Mouse (Mus musculus): ENCODE data around the gene Zfp799. TPM values are rescaled to one million over a fixed set of nuclear protein-coding genes. Genes with fewer than 3 reads are reported as not detected.

Zfp799 gene
- 0.49 and 0.54 TPM in 2 replicates for polyA plus RNA-seq (2012; rRNA removed)

DNA sequence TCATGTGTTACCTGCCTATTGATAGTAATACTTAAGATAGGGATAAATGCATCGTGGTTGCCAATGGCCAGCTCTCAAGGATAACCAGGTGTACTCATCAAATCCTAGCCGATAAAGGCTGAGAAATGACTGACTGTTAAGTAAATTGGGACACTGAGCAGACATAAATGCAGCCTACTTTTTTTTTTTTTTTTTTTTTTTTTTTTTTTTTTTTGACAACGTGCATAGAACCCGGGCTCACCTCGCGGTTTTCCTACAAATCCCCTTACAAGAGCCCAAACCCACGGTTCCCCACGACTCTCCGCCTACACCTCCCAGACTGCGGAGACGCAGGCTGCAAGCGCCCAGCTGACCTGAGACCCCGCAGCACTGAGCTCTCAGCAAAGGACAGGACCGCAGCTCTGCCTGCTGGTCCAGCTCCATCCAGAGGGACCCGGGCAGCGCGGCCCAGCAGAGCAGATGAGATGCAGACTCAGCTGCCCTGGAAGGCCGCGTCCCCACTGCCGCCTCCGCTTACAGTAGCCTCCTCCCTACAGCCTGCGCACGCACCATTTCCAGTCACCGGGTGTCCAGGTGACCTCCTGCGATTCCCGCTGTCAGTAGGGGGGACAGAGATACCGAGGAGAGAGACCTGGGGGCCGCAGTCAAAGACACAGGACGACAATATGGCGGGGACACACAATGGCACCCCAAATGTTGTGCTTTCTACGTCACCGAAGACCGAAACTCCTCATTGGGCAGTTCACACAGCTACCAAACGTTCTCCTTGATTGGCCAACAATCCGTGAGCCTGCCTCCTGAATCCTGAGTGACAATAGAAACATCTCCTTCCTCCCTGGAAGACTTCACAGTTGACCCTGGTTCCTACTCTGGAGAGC is at the start of gene Zfp799:
Gene Zfp799, minus strand, starts transcription at position 722 of the 878 bp plus-strand sequence.

DNA sequence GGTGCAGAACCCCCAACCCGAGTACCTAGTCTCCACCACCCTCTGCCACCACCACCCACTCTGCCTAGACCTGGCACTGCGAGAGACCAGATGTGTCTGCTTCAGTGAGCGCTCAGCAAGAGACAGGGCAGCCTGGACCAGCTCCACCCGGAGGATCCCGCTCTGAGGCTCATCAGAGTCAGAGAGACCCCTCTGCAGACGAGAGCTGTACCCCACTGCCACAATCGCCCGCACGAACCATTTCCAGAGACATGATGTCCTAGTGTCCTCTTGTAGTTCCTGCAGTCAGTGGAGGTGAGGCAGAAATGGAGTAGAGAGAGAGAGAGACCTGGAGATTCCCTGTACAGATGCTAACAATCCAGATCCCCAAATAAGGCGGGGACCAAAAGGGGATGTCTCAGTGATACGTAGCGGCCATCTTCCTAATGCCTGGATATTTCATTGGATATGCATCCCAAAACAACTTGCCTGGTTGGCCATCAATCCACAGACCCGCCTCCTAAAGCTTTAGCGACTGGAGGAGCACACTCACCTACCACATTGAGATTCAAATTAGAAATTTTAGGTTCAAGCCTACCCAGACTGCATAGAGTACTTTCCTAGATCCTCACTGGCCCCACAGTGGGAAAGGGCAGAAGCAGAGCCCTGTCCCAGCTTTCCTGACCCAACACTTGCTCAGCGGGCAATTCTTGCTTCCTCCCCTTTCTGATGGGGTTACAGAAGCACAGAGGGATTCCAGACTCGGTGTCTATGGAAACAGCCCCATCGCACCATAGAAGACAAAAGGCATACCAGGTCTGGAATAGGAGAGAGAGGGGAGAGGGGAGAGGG is 20.3 kb downstream of the Zfp799 start, which contains the start of gene Zfp811:
Gene Zfp811, minus strand, starts transcription at position 388 of the 831 bp plus-strand sequence.

DNA sequence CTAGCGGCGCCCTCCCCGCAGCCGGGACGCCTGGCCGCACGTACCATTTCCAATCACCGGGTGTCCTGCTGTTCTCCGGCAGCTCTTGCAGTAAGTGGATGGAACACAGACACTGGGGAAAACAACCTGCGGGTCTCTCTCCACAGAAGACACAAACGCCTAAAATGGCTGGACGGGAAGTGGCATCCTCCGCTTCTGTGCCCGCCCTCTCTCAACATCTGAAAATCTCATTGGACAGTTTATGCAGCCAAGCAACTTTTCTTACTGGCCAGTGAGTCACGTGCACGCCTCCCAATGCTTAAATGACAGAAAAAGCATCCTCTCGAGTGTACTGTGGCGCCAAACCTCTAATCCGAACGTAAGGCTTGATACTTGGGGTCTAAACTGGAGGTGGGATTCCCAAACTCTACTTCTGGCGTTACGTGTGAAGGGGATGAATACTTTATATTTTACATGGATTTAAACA is 41.9 kb downstream of the Zfp799 start, which contains the start of gene Zfp871:
Gene Zfp871, minus strand, starts transcription at position 194 of the 466 bp plus-strand sequence.

Other genes starting within 250 kb of the Zfp799 start
- 0.03 TPM in 1 of 2 replicates, not detected in the other for gene Cyp4f37, start 209.0 kb downstream of the Zfp799 start, polyA plus RNA-seq (2012; rRNA removed)
- 0.08 and 0.14 TPM in 2 replicates for gene Cyp4f40, start 171.4 kb downstream of the Zfp799 start, polyA plus RNA-seq (2012; rRNA removed)
- gene Cyp4f15, start 144.6 kb downstream of the Zfp799 start, polyA plus RNA-seq (2012; rRNA removed) = 0.17 and 0.59 TPM in 2 replicates
- gene Zfp871, start 42.0 kb downstream of the Zfp799 start, polyA plus RNA-seq (2012; rRNA removed) = 1.2 and 2.9 TPM in 2 replicates
- gene Zfp811, start 20.3 kb downstream of the Zfp799 start, polyA plus RNA-seq (2012; rRNA removed) = 0.03 and 0.04 TPM in 2 replicates
- gene Zfp870, start 61.4 kb upstream of the Zfp799 start, polyA plus RNA-seq (2012; rRNA removed) = 0.08 and 0.13 TPM in 2 replicates
- 0.14 and 0.17 TPM in 2 replicates for gene Cyp4f14, start 87.1 kb upstream of the Zfp799 start, polyA plus RNA-seq (2012; rRNA removed)
- gene Cyp4f13, start 117.1 kb upstream of the Zfp799 start, polyA plus RNA-seq (2012; rRNA removed) = 26.1 and 29.8 TPM in 2 replicates
- 0.09 and 0.18 TPM in 2 replicates for gene Zfp472, start 135.6 kb upstream of the Zfp799 start, polyA plus RNA-seq (2012; rRNA removed)
- gene Zfp952, start 162.9 kb upstream of the Zfp799 start, polyA plus RNA-seq (2012; rRNA removed) = 0.12 and 0.41 TPM in 2 replicates
- 0.03 TPM in 1 of 2 replicates, not detected in the other for gene Zfp763, start 203.1 kb upstream of the Zfp799 start, polyA plus RNA-seq (2012; rRNA removed)
- gene 4921501E09Rik, start 237.8 kb upstream of the Zfp799 start, polyA plus RNA-seq (2012; rRNA removed) = not detected in 2 replicates

All from stomach, adult 2 months (tissue).